Mouse (Mus musculus) fat pad, adult 2 months (tissue): Measurements from ENCODE around the gene Gabrb3.
"Not testable (repeated sequence)": the region's sequence is repeated elsewhere in the genome, so short reads cannot be mapped to it uniquely, and the experiment has no call there.

ENCODE experiments used
- DNase-seq: peaks from one replicate; pipeline ENCODE4 v3.0.0-alpha.2; 2011; ENCODE audit warnings: low read depth, low spot score; ENCODE audit errors: extremely low read depth

Gene Gabrb3

GRCm38 (mm10) chr7:57703580-57703979, 284.1 kb downstream of the Gabrb3 start:
- DNase-seq: no peak

- DNase-seq: no peak
Measured at GRCm38 (mm10) chr7:57706092-57706491, 286.6 kb downstream of the Gabrb3 start.

- DNase-seq: no peak
Measured at GRCm38 (mm10) chr7:57706976-57707740, 287.7 kb downstream of the Gabrb3 start.

- DNase-seq: no peak
Measured at GRCm38 (mm10) chr7:57711709-57712108, 292.2 kb downstream of the Gabrb3 start.

- DNase-seq: no peak
Measured at GRCm38 (mm10) chr7:57746836-57747235, 327.3 kb downstream of the Gabrb3 start.

- no peak for DNase-seq
Measured at GRCm38 (mm10) chr7:57760466-57760865, 341.0 kb downstream of the Gabrb3 start.

GRCm38 (mm10) chr7:57778754-57779153, 359.3 kb downstream of the Gabrb3 start:
- no peak for DNase-seq

- not testable (repeated sequence) for DNase-seq
Measured at GRCm38 (mm10) chr7:57786102-57786501, 366.6 kb downstream of the Gabrb3 start.

GRCm38 (mm10) chr7:57787520-57787919, 368.0 kb downstream of the Gabrb3 start:
- no peak for DNase-seq

GRCm38 (mm10) chr7:57803266-57803665, 383.8 kb downstream of the Gabrb3 start:
- no peak for DNase-seq

- no peak for DNase-seq
Measured at GRCm38 (mm10) chr7:57813716-57814115, 394.2 kb downstream of the Gabrb3 start.

GRCm38 (mm10) chr7:57842383-57842896, 422.9 kb downstream of the Gabrb3 start:
- DNase-seq: no peak

- no peak for DNase-seq
Measured at GRCm38 (mm10) chr7:57867951-57868350, 448.5 kb downstream of the Gabrb3 start.
